In genomic region chr14:27335331-27336207, GRCm38 (mm10) we compare ENCODE assay signal across 8 mouse cellular contexts.
DNase-seq lines count a peak whose midpoint lies in the region; ATAC-seq and TF ChIP-seq lines count a peak whose summit lies in the region.

No protein-coding gene starts in this region.

- DNase-seq in ES-E14 (ENCODE audit: low read depth, low spot score): peak; percentile 83
- peak; percentile 94 for DNase-seq in cerebellum, adult 2 months
- DNase-seq in forebrain, postnatal 0 days: peak; percentile 78
- peak; percentile 82 to 84 for DNase-seq in heart, postnatal 36 days
- peak; percentile 84 to 90 for DNase-seq in layer of hippocampus, adult 18-20 months (ENCODE audit: low spot score in 2 of 2)
- DNase-seq in liver, postnatal 0 days: peak; percentile 95
- DNase-seq in stomach, postnatal 0 days (ENCODE audit: low spot score): peak; percentile 94

- in situ Hi-C loops in ES-E14 (cut with MboI; ENCODE audit: low sequenced_read_pairs in 2 of 2, unreplicated experiment in 2 of 2): no loop called here

- ATAC-seq in forebrain, postnatal 0 days: peak; percentile 92
- ATAC-seq in liver, postnatal 0 days: peak; percentile 93
- peak; percentile 95 for ATAC-seq in neural tube, embryonic 13.5 days (ENCODE audit: low read depth)
- ATAC-seq in stomach, postnatal 0 days (ENCODE audit: low FRiP score, low TSS enrichment): peak; percentile 95

- H3K27ac ChIP-seq in ES-E14 (ENCODE audit: insufficient read depth, low read depth, low read length, poor library complexity, severe bottlenecking): no peak overlapping the region
- H3K27ac ChIP-seq in cerebellum, adult 2 months (ENCODE audit: insufficient read depth, low read length): peak overlapping the region; percentile 81
- no peak overlapping the region for H3K27ac ChIP-seq in forebrain, postnatal 0 days (ENCODE audit: low read depth, low read length)
- H3K27ac ChIP-seq in liver, postnatal 0 days (ENCODE audit: low read depth): peak overlapping the region; percentile 79
- no peak overlapping the region for H3K27ac ChIP-seq in neural tube, embryonic 13.5 days (replicated peaks)
- peak overlapping the region; percentile 50 for H3K27ac ChIP-seq in stomach, postnatal 0 days (replicated peaks)

- H3K27me3 ChIP-seq in cerebellum, adult 2 months (ENCODE audit: control insufficient read depth, insufficient read depth, low read length): no peaks in the 10 kb centered on the region
- H3K27me3 ChIP-seq in forebrain, postnatal 0 days (ENCODE audit: insufficient read depth, low read length): no peaks in the 10 kb centered on the region
- H3K27me3 ChIP-seq in liver, postnatal 0 days (ENCODE audit: insufficient read depth, low read length): no peaks in the 10 kb centered on the region
- peaks cover 40% of the 10 kb centered on the region for H3K27me3 ChIP-seq in neural tube, embryonic 13.5 days
- no peaks in the 10 kb centered on the region for H3K27me3 ChIP-seq in stomach, postnatal 0 days (ENCODE audit: control insufficient read depth, insufficient read depth, low read length)

- peaks cover 5 to 17% of the 10 kb centered on the region in 2 experiments; a peak in 2 of 4 replicates for H3K4me1 ChIP-seq in ES-E14 (ENCODE audit: control insufficient read depth in 2 of 2, insufficient read depth in 2 of 2, low read length in 2 of 2, poor library complexity in 1 of 2)
- peaks cover 19% of the 10 kb centered on the region for H3K4me1 ChIP-seq in cerebellum, adult 2 months (ENCODE audit: control insufficient read depth, insufficient read depth, low read length)
- H3K4me1 ChIP-seq in forebrain, postnatal 0 days (ENCODE audit: insufficient read depth): 0 out of 2 replicates have a peak, but pooled peaks cover 4% of the 10 kb centered on the region
- H3K4me1 ChIP-seq in liver, postnatal 0 days (ENCODE audit: insufficient read depth): peaks cover 14% of the 10 kb centered on the region; the same call in 1 of the 2 replicates
- peaks cover 16% of the 10 kb centered on the region for H3K4me1 ChIP-seq in neural tube, embryonic 13.5 days (replicated peaks)
- no peaks in the 10 kb centered on the region for H3K4me1 ChIP-seq in stomach, postnatal 0 days (replicated peaks; ENCODE audit: control insufficient read depth, insufficient read depth)

- no peak for TF ChIP-seq EP300 in liver, postnatal 0 days (IDR thresholded peaks at IDR 0.05; ENCODE audit: low read depth)
- TF ChIP-seq EP300 in stomach, postnatal 0 days (optimal IDR thresholded peaks at IDR 0.05): no peak

- H3K36me3 ChIP-seq in ES-E14 (ENCODE audit: control insufficient read depth, insufficient read depth, low read length, poor library complexity, severe bottlenecking): no peaks in the 10 kb centered on the region
- no peaks in the 10 kb centered on the region for H3K36me3 ChIP-seq in forebrain, postnatal 0 days (ENCODE audit: insufficient read depth)
- no peaks in the 10 kb centered on the region for H3K36me3 ChIP-seq in liver, postnatal 0 days (replicated peaks; ENCODE audit: insufficient read depth, low read length)
- no peaks in the 10 kb centered on the region for H3K36me3 ChIP-seq in neural tube, embryonic 13.5 days
- H3K36me3 ChIP-seq in stomach, postnatal 0 days (ENCODE audit: control insufficient read depth, insufficient read depth, low read length): no peaks in the 10 kb centered on the region

- peak overlapping the region; percentile 60 for H3K9ac ChIP-seq in ES-E14 (ENCODE audit: insufficient read depth, low read depth, low read length, poor library complexity, severe bottlenecking)
- peak overlapping the region; percentile 73 for H3K9ac ChIP-seq in forebrain, postnatal 0 days
- peak overlapping the region; percentile 88 for H3K9ac ChIP-seq in liver, postnatal 0 days (replicated peaks)
- peak overlapping the region; percentile 70 for H3K9ac ChIP-seq in neural tube, embryonic 13.5 days
- H3K9ac ChIP-seq in stomach, postnatal 0 days (ENCODE audit: low read length): peak overlapping the region; percentile 71

- no peaks in the 10 kb centered on the region for H3K9me3 ChIP-seq in ES-E14 (ENCODE audit: control insufficient read depth, insufficient read depth, low read depth, low read length)
- H3K9me3 ChIP-seq in forebrain, postnatal 0 days (ENCODE audit: low read length): no peaks in the 10 kb centered on the region
- H3K9me3 ChIP-seq in liver, postnatal 0 days (ENCODE audit: low read length): no peaks in the 10 kb centered on the region
- no peaks in the 10 kb centered on the region for H3K9me3 ChIP-seq in neural tube, embryonic 13.5 days
- H3K9me3 ChIP-seq in stomach, postnatal 0 days (ENCODE audit: control insufficient read depth, low read length): no peaks in the 10 kb centered on the region

- H3K4me3 ChIP-seq in ES-E14 (ENCODE audit: insufficient read depth in 1 of 2, low read depth in 1 of 2, low read length in 2 of 2, poor library complexity in 1 of 2, severe bottlenecking in 1 of 2): peak overlapping the region; percentile 78 to 95
- H3K4me3 ChIP-seq in cerebellum, adult 2 months (replicated peaks; ENCODE audit: insufficient read depth, low read depth, low read length): peak overlapping the region; percentile 79
- H3K4me3 ChIP-seq in forebrain, postnatal 0 days (ENCODE audit: low read depth, low read length): peak overlapping the region; percentile 59
- peak overlapping the region; percentile 79 for H3K4me3 ChIP-seq in liver, postnatal 0 days (ENCODE audit: low read depth, low read length)
- H3K4me3 ChIP-seq in neural tube, embryonic 13.5 days: peak overlapping the region; percentile 55
- peak overlapping the region; percentile 51 for H3K4me3 ChIP-seq in stomach, postnatal 0 days (ENCODE audit: low read depth, low read length)

- peak; percentile 98 for TF ChIP-seq POLR2A in cerebellum, adult 2 months (IDR thresholded peaks at IDR 0.05; ENCODE audit: borderline replicate concordance, insufficient read depth, low read length)

- no peak for TF ChIP-seq CTCF in cerebellum, adult 2 months (IDR thresholded peaks at IDR 0.05; ENCODE audit: borderline replicate concordance, insufficient read depth, low read depth, low read length)
- no peak for TF ChIP-seq CTCF in forebrain, postnatal 0 days (IDR thresholded peaks at IDR 0.05; ENCODE audit: low read depth)
- TF ChIP-seq CTCF in liver, postnatal 0 days (IDR thresholded peaks at IDR 0.05; ENCODE audit: low read depth): no peak
- TF ChIP-seq CTCF in stomach, postnatal 0 days (IDR thresholded peaks at IDR 0.05; ENCODE audit: low read depth): no peak

- 9% methylated on average over 37 of the region's 37 CpGs for WGBS in cerebellum, adult 2 months
- 3% methylated on average over 37 of the region's 37 CpGs for WGBS in forebrain, postnatal 0 days
- 3% methylated on average over 37 of the region's 37 CpGs for WGBS in liver, postnatal 0 days (ENCODE audit: insufficient replicate concordance)
- 3% methylated on average over 37 of the region's 37 CpGs for WGBS in neural tube, embryonic 13.5 days
- WGBS in stomach, postnatal 0 days: 4% methylated on average over 37 of the region's 37 CpGs

- intact Hi-C loops in heart, postnatal 36 days (cut with DNase I): loop anchor here (2.0 kb wide), 1 partner anchor 149 kb away; no protein-coding TSS in a partner anchor

- peak overlapping the region; percentile 89 for H3K4me2 ChIP-seq in forebrain, postnatal 0 days (ENCODE audit: low read depth)
- H3K4me2 ChIP-seq in liver, postnatal 0 days (ENCODE audit: low read depth, low read length): peak overlapping the region; percentile 93
- H3K4me2 ChIP-seq in neural tube, embryonic 13.5 days: peak overlapping the region; percentile 92
- peak overlapping the region; percentile 66 for H3K4me2 ChIP-seq in stomach, postnatal 0 days (replicated peaks; ENCODE audit: low read depth)

TF ChIP-seq in ES-E14, 5 proteins besides CTCF, POLR2A, EP300 and RAD21:
- TF ChIP-seq ZNF384 (IDR thresholded peaks at IDR 0.05; ENCODE audit: low read depth, low read length) (no peak), MAFK (IDR thresholded peaks at IDR 0.05; ENCODE audit: insufficient read depth, low read depth, low read length) (no peak), ZC3H11A (IDR thresholded peaks at IDR 0.05; ENCODE audit: borderline replicate concordance, low read depth, low read length) (no peak), HCFC1 (IDR thresholded peaks at IDR 0.05; ENCODE audit: borderline replicate concordance, insufficient read depth, low read length) (no peak), CHD2 (IDR thresholded peaks at IDR 0.05; ENCODE audit: low read depth, low read length) (no peak)

Comparison
In these comparisons a context has a peak if more than half of its experiments do, and no peak if none do; other contexts are left out.
1. H3K27ac ChIP-seq: peak in cerebellum, adult 2 months (single experiment), liver, postnatal 0 days (single experiment) and stomach, postnatal 0 days (single experiment); none in ES-E14 (single experiment), forebrain, postnatal 0 days (single experiment) and neural tube, embryonic 13.5 days (single experiment).
2. Peak in every context shown above with its lines, with median percentiles within 50 percentile points of each other: DNase-seq, H3K4me3 ChIP-seq, H3K9ac ChIP-seq, ATAC-seq and H3K4me2 ChIP-seq.